Mouse (Mus musculus) monocyte, adult 5-6 weeks (primary cell): ENCODE data around the gene Brd3os. TPM values are rescaled to one million over a fixed set of nuclear protein-coding genes. Genes with fewer than 3 reads are reported as not detected.

ENCODE experiments used
- ATAC-seq: fragments of 153-309, 156-312 bp; replicated peaks from 2 replicates; pipeline ENCODE4 v1.8.0; 2017; ENCODE audit warnings: mild to moderate bottlenecking; ENCODE audit not compliant: low TSS enrichment, insufficient number of reproducible peaks, severe bottlenecking, poor library complexity, low FRiP score
- total RNA-seq: library from RNA; stranded (forward); fragments of 200-1000, 200-491, 200-594 nt; gene quantifications from 3 replicates; pipeline ENCODE4 v1.2.3, GENCODE M21; 2017

The Brd3os gene
- total RNA-seq, 1 experiment from 2014 or later = not detected

GRCm38 (mm10) chr2:27486725-27487124 is 44.6 kb downstream of the Brd3os start:
- no peak for ATAC-seq

- peak; percentile 56; the same call in 1 of the 2 replicates for ATAC-seq
These were observed 45.4 kb downstream of the Brd3os start for GRCm38 (mm10) chr2:27487336-27488049.

- ATAC-seq = no peak
These were observed 46.2 kb downstream of the Brd3os start for GRCm38 (mm10) chr2:27488362-27488761.

GRCm38 (mm10) chr2:27490939-27491338 is 48.8 kb downstream of the Brd3os start:
- ATAC-seq = no peak

Other genes with a start within 250 kb of the Brd3os start
- gene Sardh, start 194.0 kb upstream of the Brd3os start, total RNA-seq = not detected in 3 replicates
- gene Vav2, start 15.3 kb upstream of the Brd3os start, total RNA-seq = 17.7 to 18.3 TPM (median 18.0 TPM) in 3 replicates
- gene Brd3, start 65.3 kb downstream of the Brd3os start, total RNA-seq = 11.9 to 23.9 TPM (median 15.9 TPM) in 3 replicates
- gene Wdr5, start 72.8 kb downstream of the Brd3os start, total RNA-seq = 28.3 to 50.1 TPM (median 31.0 TPM) in 3 replicates
- 19.7 to 21.3 TPM (median 21.2 TPM) in 3 replicates for gene Rxra, start 234.1 kb downstream of the Brd3os start, total RNA-seq